Mouse (Mus musculus): ENCODE results near the gene Edn2. TPM values are rescaled to one million over a fixed set of nuclear protein-coding genes. Genes with fewer than 3 reads are reported as not detected.

Gene Edn2
- polyA plus RNA-seq, 1 experiment from 2014 or later = not detected

DNA sequence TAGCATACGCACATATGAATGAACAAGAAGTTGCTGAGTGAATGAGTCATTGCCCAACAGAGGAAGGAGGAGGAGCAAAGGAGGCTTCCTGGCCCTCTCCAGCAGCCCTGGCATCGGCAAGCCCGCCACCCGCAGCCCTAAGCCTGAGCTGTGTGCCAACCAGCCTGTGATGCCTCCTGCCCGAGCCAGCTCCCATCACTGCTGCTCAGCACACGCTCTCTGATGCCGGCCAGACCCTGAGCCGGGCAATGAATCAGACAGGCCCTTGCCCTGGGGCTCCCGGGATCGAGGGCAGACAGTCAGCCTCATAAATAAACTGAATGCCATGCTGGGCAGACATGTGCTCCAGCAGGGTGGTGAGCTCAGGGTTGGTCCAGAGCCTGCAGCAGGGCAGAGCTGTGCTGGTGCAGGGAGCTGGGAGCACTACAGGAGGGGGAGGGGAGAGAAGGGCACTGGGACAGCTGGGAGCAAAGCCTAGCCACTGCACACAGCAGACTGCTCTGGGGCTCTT lies 27.7 kb downstream of the Edn2 start:
- H3K4me1 ChIP-seq (ENCODE audit: control insufficient read depth, insufficient read depth, low read depth, low read length) = peaks cover 10% of the 10 kb centered on the region; the same call in 1 of the 2 replicates
- H3K4me3 ChIP-seq (ENCODE audit: low read length) = no peak overlapping the region
- H3K9me3 ChIP-seq (ENCODE audit: control insufficient read depth, low read length) = no peaks in the 10 kb centered on the region
- H3K27me3 ChIP-seq (replicated peaks; ENCODE audit: control insufficient read depth, insufficient read depth, low read length) = no peaks in the 10 kb centered on the region; the same call in 1 of the 2 replicates
- no peak overlapping the region for H3K4me2 ChIP-seq (ENCODE audit: low read length)
- no peak overlapping the region for H3K27ac ChIP-seq (ENCODE audit: low read depth, low read length)
- ATAC-seq = peak; percentile 98
- 32% methylated on average over 10 of the region's 10 CpGs for WGBS
- H3K36me3 ChIP-seq (ENCODE audit: control insufficient read depth, insufficient read depth, low read length) = no peaks in the 10 kb centered on the region
- H3K9ac ChIP-seq (ENCODE audit: low read depth, low read length) = no peak overlapping the region

DNA sequence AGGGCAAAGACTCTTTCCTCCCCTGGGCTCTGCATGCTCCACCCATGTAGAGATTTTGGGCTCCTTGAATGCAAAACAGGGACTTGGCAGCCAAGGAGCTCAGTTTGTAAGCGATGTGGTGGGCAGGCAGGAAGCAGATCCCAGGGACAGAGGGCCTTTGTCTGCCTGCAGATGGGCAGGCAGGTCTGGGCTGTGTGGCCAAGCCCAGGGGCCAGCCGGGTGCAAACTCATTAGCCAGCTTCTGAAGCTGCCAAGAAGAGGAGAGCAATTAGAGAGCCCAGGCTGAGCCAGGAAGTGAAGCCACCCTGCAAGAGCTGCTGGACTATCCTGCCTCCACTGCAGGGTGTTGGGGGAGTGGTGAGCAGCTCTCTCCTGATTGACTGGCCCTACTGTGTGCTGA lies 28.9 kb downstream of the Edn2 start:
- no peaks in the 10 kb centered on the region for H3K9me3 ChIP-seq (ENCODE audit: control insufficient read depth, low read length)
- no peaks in the 10 kb centered on the region; the same call in 1 of the 2 replicates for H3K27me3 ChIP-seq (replicated peaks; ENCODE audit: control insufficient read depth, insufficient read depth, low read length)
- WGBS = 23% methylated on average over 2 of the region's 2 CpGs
- H3K27ac ChIP-seq (ENCODE audit: low read depth, low read length) = peak overlapping the region; percentile 48
- ATAC-seq = peak; percentile 68
- H3K9ac ChIP-seq (ENCODE audit: low read depth, low read length) = no peak overlapping the region
- peaks cover 10% of the 10 kb centered on the region; the same call in 1 of the 2 replicates for H3K4me1 ChIP-seq (ENCODE audit: control insufficient read depth, insufficient read depth, low read depth, low read length)
- no peak overlapping the region for H3K4me2 ChIP-seq (ENCODE audit: low read length)
- H3K4me3 ChIP-seq (ENCODE audit: low read length) = no peak overlapping the region
- H3K36me3 ChIP-seq (ENCODE audit: control insufficient read depth, insufficient read depth, low read length) = no peaks in the 10 kb centered on the region

DNA sequence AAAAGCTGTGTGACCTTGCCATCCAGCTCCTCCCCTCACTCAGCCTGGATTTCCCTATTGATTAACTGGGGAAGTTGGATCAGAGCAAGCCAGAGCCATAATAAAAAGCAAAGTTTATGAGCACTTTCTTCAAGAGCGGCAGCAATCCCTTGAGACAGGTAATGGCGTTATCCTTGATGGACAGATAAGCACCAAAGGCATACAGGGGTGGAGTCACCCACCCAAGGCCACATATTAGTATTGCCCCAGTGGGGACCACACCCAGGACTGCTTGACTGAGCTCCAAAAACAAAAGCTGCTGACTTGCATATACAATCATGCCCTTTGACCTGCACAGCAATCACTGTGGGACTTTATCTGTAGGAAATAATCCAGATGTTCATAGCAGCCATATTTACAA lies 31.0 kb downstream of the Edn2 start:
- H3K4me3 ChIP-seq (ENCODE audit: low read length) = no peak overlapping the region
- no peaks in the 10 kb centered on the region for H3K27me3 ChIP-seq (replicated peaks; ENCODE audit: control insufficient read depth, insufficient read depth, low read length)
- ATAC-seq = no peak
- WGBS = 87% methylated on average over 2 of the region's 2 CpGs
- H3K9me3 ChIP-seq (ENCODE audit: control insufficient read depth, low read length) = no peaks in the 10 kb centered on the region
- H3K27ac ChIP-seq (ENCODE audit: low read depth, low read length) = no peak overlapping the region
- H3K9ac ChIP-seq (ENCODE audit: low read depth, low read length) = no peak overlapping the region
- peaks cover 10% of the 10 kb centered on the region; the same call in 1 of the 2 replicates for H3K4me1 ChIP-seq (ENCODE audit: control insufficient read depth, insufficient read depth, low read depth, low read length)
- H3K36me3 ChIP-seq (ENCODE audit: control insufficient read depth, insufficient read depth, low read length) = no peaks in the 10 kb centered on the region
- H3K4me2 ChIP-seq (ENCODE audit: low read length) = no peak overlapping the region

GRCm38 (mm10) chr4:120194026-120194425 lies 33.0 kb downstream of the Edn2 start:
- Histone ChIP-seq H3K27ac (ENCODE audit: low read depth, low read length) (no peak overlapping the region), H3K4me1 (ENCODE audit: control insufficient read depth, insufficient read depth, low read depth, low read length) (peaks cover 3% of the 10 kb centered on the region; the same call in 1 of the 2 replicates), H3K27me3 (replicated peaks; ENCODE audit: control insufficient read depth, insufficient read depth, low read length) (no peaks in the 10 kb centered on the region), H3K9me3 (ENCODE audit: control insufficient read depth, low read length) (no peaks in the 10 kb centered on the region), H3K4me3 (ENCODE audit: low read length) (no peak overlapping the region), H3K9ac (ENCODE audit: low read depth, low read length) (no peak overlapping the region), H3K36me3 (ENCODE audit: control insufficient read depth, insufficient read depth, low read length) (no peaks in the 10 kb centered on the region), H3K4me2 (ENCODE audit: low read length) (no peak overlapping the region)
- 89% methylated on average over 5 of the region's 5 CpGs for WGBS
- ATAC-seq = no peak

- no peak for ATAC-seq
Observed at GRCm38 (mm10) chr4:120194965-120195364, 34.0 kb downstream of the Edn2 start.

DNA sequence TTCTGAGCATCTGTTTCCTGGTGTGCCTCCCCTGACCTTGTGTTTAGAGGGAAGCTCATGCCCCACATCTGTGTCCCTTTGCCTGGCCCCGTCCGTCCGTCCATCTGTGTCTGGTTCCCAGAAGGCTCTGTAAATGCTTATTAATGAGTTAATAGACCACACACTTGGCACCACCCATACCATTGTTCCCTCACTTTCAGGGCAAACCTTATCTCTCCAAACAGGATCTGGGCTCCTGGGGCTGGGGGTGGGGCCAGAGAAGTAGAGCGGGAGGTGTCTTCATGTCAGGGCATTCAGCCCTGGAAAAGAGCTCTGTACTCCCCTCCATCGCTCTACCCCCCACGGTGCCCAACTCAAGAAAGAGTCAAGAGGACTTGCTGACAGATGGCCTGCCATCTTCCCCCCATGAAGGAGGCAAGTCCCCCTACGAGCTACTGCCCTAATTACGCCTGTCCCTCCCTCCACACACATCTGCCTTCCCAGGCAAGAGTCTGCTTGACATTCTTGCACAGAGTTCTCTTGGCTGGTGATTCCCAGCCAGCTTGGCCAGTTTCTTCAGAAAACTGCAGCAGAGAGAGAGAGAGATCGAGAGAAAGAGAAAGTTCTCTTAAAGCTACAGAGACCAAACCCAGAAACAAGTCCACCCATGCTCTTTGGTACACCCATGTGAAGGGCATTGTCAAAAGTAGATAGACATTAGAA lies 38.3 kb downstream of the Edn2 start:
- no peaks in the 10 kb centered on the region for H3K36me3 ChIP-seq (ENCODE audit: control insufficient read depth, insufficient read depth, low read length)
- WGBS = 23% methylated on average over 9 of the region's 9 CpGs
- no peak for ATAC-seq
- no peaks in the 10 kb centered on the region for H3K27me3 ChIP-seq (replicated peaks; ENCODE audit: control insufficient read depth, insufficient read depth, low read length)
- no peak overlapping the region for H3K9ac ChIP-seq (ENCODE audit: low read depth, low read length)
- no peaks in the 10 kb centered on the region for H3K9me3 ChIP-seq (ENCODE audit: control insufficient read depth, low read length)
- no peak overlapping the region for H3K4me3 ChIP-seq (ENCODE audit: low read length)
- no peak overlapping the region for H3K4me2 ChIP-seq (ENCODE audit: low read length)
- H3K27ac ChIP-seq (ENCODE audit: low read depth, low read length) = no peak overlapping the region
- no peaks in the 10 kb centered on the region for H3K4me1 ChIP-seq (ENCODE audit: control insufficient read depth, insufficient read depth, low read depth, low read length)

More at GRCm38 (mm10) chr4:120194965-120195364, 34.0 kb downstream of the Edn2 start:
- H3K4me3 ChIP-seq (ENCODE audit: low read length) = no peak overlapping the region
- no peaks in the 10 kb centered on the region for H3K9me3 ChIP-seq (ENCODE audit: control insufficient read depth, low read length)
- H3K4me2 ChIP-seq (ENCODE audit: low read length) = no peak overlapping the region
- H3K9ac ChIP-seq (ENCODE audit: low read depth, low read length) = no peak overlapping the region
- H3K36me3 ChIP-seq (ENCODE audit: control insufficient read depth, insufficient read depth, low read length) = no peaks in the 10 kb centered on the region
- H3K27me3 ChIP-seq (replicated peaks; ENCODE audit: control insufficient read depth, insufficient read depth, low read length) = no peaks in the 10 kb centered on the region
- H3K27ac ChIP-seq (ENCODE audit: low read depth, low read length) = no peak overlapping the region
- no peaks in the 10 kb centered on the region for H3K4me1 ChIP-seq (ENCODE audit: control insufficient read depth, insufficient read depth, low read depth, low read length)

DNA sequence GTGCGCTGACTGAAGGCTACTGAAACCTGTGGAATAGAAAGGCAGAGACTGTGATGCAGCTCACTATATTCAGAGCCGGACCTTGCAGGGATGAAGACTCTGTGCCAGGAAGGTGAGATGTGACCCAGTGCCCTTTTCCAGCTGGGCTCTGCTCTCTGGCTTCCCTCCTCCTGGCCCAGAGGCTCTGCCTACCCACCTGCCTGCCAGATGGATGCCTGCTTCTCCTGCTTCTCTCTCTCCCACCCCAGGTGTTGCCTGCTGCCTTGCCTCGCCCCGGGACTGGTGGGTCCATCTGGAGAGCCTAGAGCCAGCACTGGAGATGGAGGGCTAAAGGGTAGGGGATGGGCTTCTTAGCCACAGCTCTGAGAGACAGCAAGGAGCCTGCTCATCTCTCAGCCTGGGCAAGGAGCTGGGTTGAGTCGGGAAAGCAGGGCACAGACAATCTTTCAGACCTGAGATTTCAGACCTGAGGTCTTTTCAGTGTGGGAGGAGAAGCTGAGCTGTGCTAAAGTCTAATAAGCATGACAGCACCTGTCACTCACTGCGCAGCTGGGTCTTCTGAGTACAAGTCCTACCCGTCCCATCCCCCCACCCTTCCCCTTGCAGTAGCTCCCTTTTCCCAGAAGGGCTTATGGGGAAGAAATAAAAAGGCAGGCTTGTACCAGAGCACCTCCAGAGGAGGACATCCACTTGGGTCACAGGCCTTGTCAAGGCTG lies 39.7 kb downstream of the Edn2 start:
- no peaks in the 10 kb centered on the region for H3K27me3 ChIP-seq (replicated peaks; ENCODE audit: control insufficient read depth, insufficient read depth, low read length)
- ATAC-seq = peak; percentile 28; the same call in 1 of the 2 replicates
- no peaks in the 10 kb centered on the region for H3K4me1 ChIP-seq (ENCODE audit: control insufficient read depth, insufficient read depth, low read depth, low read length)
- H3K9ac ChIP-seq (ENCODE audit: low read depth, low read length) = no peak overlapping the region
- H3K36me3 ChIP-seq (ENCODE audit: control insufficient read depth, insufficient read depth, low read length) = no peaks in the 10 kb centered on the region
- no peak overlapping the region for H3K27ac ChIP-seq (ENCODE audit: low read depth, low read length)
- H3K4me3 ChIP-seq (ENCODE audit: low read length) = no peak overlapping the region
- no peak overlapping the region for H3K4me2 ChIP-seq (ENCODE audit: low read length)
- WGBS = 73% methylated on average over 7 of the region's 7 CpGs
- no peaks in the 10 kb centered on the region for H3K9me3 ChIP-seq (ENCODE audit: control insufficient read depth, low read length)

GRCm38 (mm10) chr4:120204357-120204942 lies 43.4 kb downstream of the Edn2 start:
- H3K4me1 ChIP-seq (ENCODE audit: control insufficient read depth, insufficient read depth, low read depth, low read length) = no peaks in the 10 kb centered on the region
- H3K9me3 ChIP-seq (ENCODE audit: control insufficient read depth, low read length) = no peaks in the 10 kb centered on the region
- H3K9ac ChIP-seq (ENCODE audit: low read depth, low read length) = no peak overlapping the region
- WGBS = 51% methylated on average over 7 of the region's 9 CpGs
- H3K4me3 ChIP-seq (ENCODE audit: low read length) = no peak overlapping the region
- no peaks in the 10 kb centered on the region for H3K27me3 ChIP-seq (replicated peaks; ENCODE audit: control insufficient read depth, insufficient read depth, low read length)
- no peaks in the 10 kb centered on the region for H3K36me3 ChIP-seq (ENCODE audit: control insufficient read depth, insufficient read depth, low read length)
- no peak for ATAC-seq
- H3K27ac ChIP-seq (ENCODE audit: low read depth, low read length) = no peak overlapping the region
- H3K4me2 ChIP-seq (ENCODE audit: low read length) = no peak overlapping the region

- Histone ChIP-seq H3K36me3 (ENCODE audit: control insufficient read depth, insufficient read depth, low read length) (no peaks in the 10 kb centered on the region), H3K4me3 (ENCODE audit: low read length) (no peak overlapping the region), H3K9me3 (ENCODE audit: control insufficient read depth, low read length) (no peaks in the 10 kb centered on the region), H3K9ac (ENCODE audit: low read depth, low read length) (no peak overlapping the region), H3K4me1 (ENCODE audit: control insufficient read depth, insufficient read depth, low read depth, low read length) (no peaks in the 10 kb centered on the region), H3K27me3 (replicated peaks; ENCODE audit: control insufficient read depth, insufficient read depth, low read length) (no peaks in the 10 kb centered on the region), H3K27ac (ENCODE audit: low read depth, low read length) (no peak overlapping the region), H3K4me2 (ENCODE audit: low read length) (no peak overlapping the region)
- ATAC-seq = no peak
- WGBS = 64% methylated on average over 6 of the region's 6 CpGs
Observed at GRCm38 (mm10) chr4:120206471-120206891, 45.5 kb downstream of the Edn2 start.
